Mouse (Mus musculus) cortical plate, adult 2 months (tissue): ENCODE measurements around the gene Xkr7. TPM values are rescaled to one million over a fixed set of nuclear protein-coding genes. Genes with fewer than 3 reads are reported as not detected.

Experiments used
- H3K27ac ChIP-seq: fragments of 200-500 bp; 2 replicates; pipeline ENCODE4 v1.5.1; 2012; ENCODE audit warnings: low read length, control low read depth, inconsistent platforms; ENCODE audit not compliant: insufficient read depth
- H3K4me1 ChIP-seq: fragments of 200-500 bp; 2 replicates; pipeline ENCODE4 v1.6.1; 2011; ENCODE audit warnings: low read length; ENCODE audit not compliant: control insufficient read depth, insufficient read depth
- H3K4me3 ChIP-seq: fragments of 200-500 bp; 2 replicates; pipeline ENCODE4 v1.5.1; 2011; ENCODE audit warnings: mild to moderate bottlenecking, low read length, control low read depth; ENCODE audit not compliant: insufficient read depth
- CTCF ChIP-seq: fragments of 200-500 bp; IDR thresholded peaks from 2 replicates; pipeline ENCODE4 v1.5.1; 2011; ENCODE audit warnings: mild to moderate bottlenecking, control low read depth, low read length; ENCODE audit not compliant: insufficient read depth; ENCODE audit errors: extremely low read depth
- POLR2A ChIP-seq: fragments of 200-500 bp; IDR thresholded peaks from 2 replicates; pipeline ENCODE4 v1.6.1; 2011; ENCODE audit warnings: mild to moderate bottlenecking, low read length, control low read depth; ENCODE audit not compliant: insufficient read depth; ENCODE audit errors: extremely low read depth
- polyA plus RNA-seq: library from polyadenylated mRNA; depleted of rRNA; stranded (reverse); fragments of >200 nt; gene quantifications from 2 replicates; pipeline ENCODE4 v1.2.3, GENCODE M21; 2012

Xkr7 gene
- polyA plus RNA-seq, 1 experiment, result 1.9 TPM

- Histone ChIP-seq H3K4me3 (no peak overlapping the region), H3K4me1 (0 out of 2 replicates have a peak, but pooled peaks cover 2% of the 10 kb centered on the region), H3K27ac (no peak overlapping the region)
- TF ChIP-seq CTCF, result no peak
- TF ChIP-seq POLR2A, result no peak
Measured at GRCm38 (mm10) chr2:153030422-153030821, 1.2 kb upstream of the Xkr7 start.

DNA sequence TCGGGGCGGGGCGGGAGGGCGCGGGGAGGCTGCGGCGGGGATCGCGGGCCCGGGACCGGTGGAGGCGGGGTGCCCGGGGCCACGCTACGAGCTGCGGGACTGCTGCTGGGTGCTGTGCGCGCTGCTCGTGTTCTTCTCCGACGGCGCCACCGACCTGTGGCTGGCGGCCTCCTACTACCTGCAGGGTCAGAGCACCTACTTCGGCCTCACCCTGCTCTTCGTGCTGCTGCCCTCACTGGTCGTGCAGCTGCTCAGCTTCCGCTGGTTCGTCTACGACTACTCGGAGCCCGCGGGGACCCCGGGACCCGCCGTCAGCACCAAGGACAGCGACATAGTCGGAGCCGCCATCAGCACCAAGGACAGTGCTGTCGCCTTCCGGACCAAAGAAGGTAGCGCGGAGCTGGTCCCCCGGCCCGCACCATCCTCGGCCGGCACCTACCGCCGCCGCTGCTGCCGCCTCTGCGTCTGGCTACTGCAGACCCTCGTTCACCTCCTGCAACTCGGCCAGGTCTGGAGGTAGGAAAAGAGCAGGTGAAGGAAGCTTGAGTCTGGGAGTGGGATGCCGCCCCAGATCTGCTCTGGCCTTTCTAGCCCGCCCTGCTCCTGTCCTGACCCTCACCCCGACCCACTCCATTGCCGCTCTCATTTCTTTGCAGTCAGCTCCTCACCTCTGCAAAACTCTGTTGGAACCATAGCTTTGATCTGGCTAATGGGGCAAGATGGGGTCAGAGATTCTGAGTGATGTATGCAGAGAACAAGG lies 611 bp downstream of the Xkr7 start:
- Histone ChIP-seq H3K4me1 (0 out of 2 replicates have a peak, but pooled peaks cover 2% of the 10 kb centered on the region), H3K4me3 (peak overlapping the region; percentile 41), H3K27ac (no peak overlapping the region)
- no peak for TF ChIP-seq CTCF
- TF ChIP-seq POLR2A, result no peak

- peak overlapping the region; percentile 41 for H3K4me3 ChIP-seq
- H3K4me1 ChIP-seq, result 0 out of 2 replicates have a peak, but pooled peaks cover 2% of the 10 kb centered on the region
- H3K27ac ChIP-seq, result no peak overlapping the region
- TF ChIP-seq POLR2A (no peak), CTCF (no peak)
Measured at GRCm38 (mm10) chr2:153032973-153033372, 1.3 kb downstream of the Xkr7 start.

DNA sequence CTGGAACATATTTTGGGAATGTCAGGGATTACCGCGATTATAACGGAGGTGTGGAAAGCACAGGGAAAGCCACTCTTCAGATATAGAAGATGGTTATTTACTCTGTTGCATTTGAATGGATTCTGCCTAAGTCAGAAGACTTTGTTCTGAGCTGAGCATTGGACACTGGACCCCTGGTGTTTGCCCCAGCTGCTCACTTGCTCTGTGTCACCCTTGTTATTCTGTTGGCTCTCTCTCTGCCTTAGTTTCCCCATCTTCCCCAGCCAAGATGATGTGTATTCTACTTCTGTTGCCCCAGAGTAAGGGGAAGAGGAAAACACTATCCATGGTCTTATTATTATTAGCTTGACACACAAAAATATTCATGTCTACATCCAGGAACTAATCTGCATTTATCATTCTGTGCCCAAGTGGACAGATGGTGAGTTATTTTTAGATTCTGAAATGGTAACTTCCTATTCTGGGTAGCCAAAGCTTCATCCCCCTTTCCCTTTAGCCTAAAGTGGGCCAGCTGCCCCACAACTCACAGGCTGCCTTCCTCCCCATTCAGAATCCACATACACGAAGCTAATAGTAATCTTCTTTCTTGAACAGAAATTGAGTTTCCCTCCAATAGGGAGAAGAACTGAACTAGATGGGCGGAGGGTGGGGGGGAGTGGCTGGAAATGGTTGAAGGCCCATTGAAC lies 2.0 kb downstream of the Xkr7 start:
- TF ChIP-seq POLR2A, result no peak
- no peak for TF ChIP-seq CTCF
- H3K4me3 ChIP-seq, result peak overlapping the region; percentile 41
- 0 out of 2 replicates have a peak, but pooled peaks cover 2% of the 10 kb centered on the region for H3K4me1 ChIP-seq
- no peak overlapping the region for H3K27ac ChIP-seq

DNA sequence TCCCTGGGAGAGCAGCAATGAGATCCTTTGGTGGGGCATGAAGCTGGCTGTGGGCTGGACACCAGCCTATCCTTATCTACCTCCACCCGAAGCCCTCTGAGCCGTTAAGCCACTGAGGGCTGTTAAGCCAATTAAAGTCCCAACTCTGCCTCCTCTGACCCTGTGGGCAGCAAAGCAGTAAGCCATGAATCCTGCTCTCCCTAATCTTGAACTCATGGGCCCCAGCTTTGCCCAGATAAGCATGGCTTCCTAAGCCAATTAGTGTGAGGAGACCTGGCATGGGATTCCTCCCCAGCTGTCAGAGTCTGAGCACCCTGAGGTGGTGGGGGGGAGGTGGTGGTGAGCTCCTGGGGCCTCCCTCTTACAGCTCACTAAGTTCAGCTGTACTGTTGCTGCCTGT lies 5.0 kb downstream of the Xkr7 start:
- Histone ChIP-seq H3K27ac (no peak overlapping the region), H3K4me3 (no peak overlapping the region), H3K4me1 (0 out of 2 replicates have a peak, but pooled peaks cover 2% of the 10 kb centered on the region)
- TF ChIP-seq CTCF, result no peak
- TF ChIP-seq POLR2A, result no peak

- H3K4me1 ChIP-seq, result peaks cover 5% of the 10 kb centered on the region; the same call in 1 of the 2 replicates
- H3K4me3 ChIP-seq, result no peak overlapping the region
- H3K27ac ChIP-seq, result no peak overlapping the region
- TF ChIP-seq CTCF, result no peak
- no peak for TF ChIP-seq POLR2A
Measured at GRCm38 (mm10) chr2:153043886-153044285, 12.2 kb downstream of the Xkr7 start.

DNA sequence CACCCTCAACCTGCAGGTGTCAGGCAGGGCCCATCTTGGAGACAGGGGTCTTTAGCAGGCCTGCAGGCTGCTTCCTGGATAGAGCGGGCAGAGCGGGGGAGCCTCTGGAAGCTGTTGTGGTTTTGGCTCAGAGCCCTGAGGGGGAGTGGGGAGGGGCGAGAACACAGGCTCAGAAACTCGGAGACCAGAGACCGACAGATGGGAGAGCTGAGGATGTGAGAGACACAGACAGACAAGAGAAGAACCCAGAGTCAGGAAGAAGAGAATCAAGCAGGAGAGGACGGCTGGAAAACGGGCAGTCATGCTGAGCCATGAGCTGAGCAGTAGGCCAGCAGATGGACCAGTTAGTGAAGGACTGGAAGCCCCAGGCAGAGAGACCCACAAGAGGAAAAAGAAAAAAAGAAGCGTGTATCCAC lies 14.2 kb downstream of the Xkr7 start:
- Histone ChIP-seq H3K4me1 (peaks cover 5% of the 10 kb centered on the region; the same call in 1 of the 2 replicates), H3K27ac (peak overlapping the region; percentile 25; the same call in 1 of the 2 replicates), H3K4me3 (no peak overlapping the region)
- TF ChIP-seq POLR2A, result no peak
- no peak for TF ChIP-seq CTCF

- H3K27ac ChIP-seq, result no peak overlapping the region
Measured at GRCm38 (mm10) chr2:153047828-153048465, 16.3 kb downstream of the Xkr7 start.

GRCm38 (mm10) chr2:153049288-153049996 lies 17.8 kb downstream of the Xkr7 start:
- Histone ChIP-seq H3K4me1 (peaks cover 5% of the 10 kb centered on the region; the same call in 1 of the 2 replicates), H3K27ac (no peak overlapping the region), H3K4me3 (no peak overlapping the region)
- TF ChIP-seq POLR2A, result no peak

More at GRCm38 (mm10) chr2:153047828-153048465, 16.3 kb downstream of the Xkr7 start:
- Histone ChIP-seq H3K4me3 (no peak overlapping the region), H3K4me1 (peaks cover 5% of the 10 kb centered on the region; the same call in 1 of the 2 replicates)
- TF ChIP-seq CTCF (peak; percentile 75), POLR2A (no peak)
